Mouse (Mus musculus) brain, embryonic 18.5 days (tissue): ENCODE results near the gene Irx2.

Experiments used
- DNase-seq: peaks from one replicate; pipeline ENCODE4 v3.0.0-alpha.2; 2012; ENCODE audit warnings: low read depth, low spot score

Irx2 gene

GRCm38 (mm10) chr13:72636331-72636851 lies 7.8 kb downstream of the Irx2 start:
- DNase-seq: no peak

GRCm38 (mm10) chr13:72637536-72637935 lies 8.9 kb downstream of the Irx2 start:
- no peak for DNase-seq

DNA sequence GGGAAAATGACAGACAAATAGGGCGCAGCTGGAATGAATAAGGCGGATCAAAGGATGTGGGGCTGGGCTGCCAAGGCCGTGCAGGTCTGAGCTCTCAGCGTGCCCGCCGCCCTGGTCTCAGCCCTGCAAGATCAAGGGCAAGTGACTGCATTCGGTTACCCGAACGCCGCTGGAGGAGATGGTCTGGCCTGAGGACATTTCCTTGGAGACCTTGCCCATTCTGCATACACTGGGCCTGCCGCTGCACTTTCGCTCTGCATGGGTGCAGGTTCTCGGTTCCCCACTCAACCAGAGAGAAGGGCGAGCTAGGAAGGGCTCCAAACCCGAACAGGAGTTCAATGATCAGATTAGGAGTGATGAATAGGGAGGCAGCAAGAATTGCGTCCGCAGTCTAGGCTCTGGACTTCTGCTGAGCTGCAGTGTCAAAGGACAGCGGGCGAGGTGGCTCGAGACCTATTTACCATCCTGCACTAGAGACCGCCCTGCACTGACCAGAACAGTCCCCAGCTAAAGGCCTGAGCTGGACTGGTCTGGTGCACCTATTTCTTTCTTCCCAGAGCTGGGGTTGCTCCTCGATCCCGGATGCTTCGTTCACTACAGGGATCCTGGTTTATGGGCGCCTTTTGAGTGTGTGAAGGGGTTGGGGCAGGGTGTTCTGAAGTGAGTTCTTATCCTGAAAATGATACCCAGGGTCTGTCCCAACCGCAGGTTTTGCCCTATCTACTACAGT lies 9.9 kb downstream of the Irx2 start:
- DNase-seq: no peak

GRCm38 (mm10) chr13:72639441-72640130 lies 11.0 kb downstream of the Irx2 start:
- DNase-seq: no peak

DNA sequence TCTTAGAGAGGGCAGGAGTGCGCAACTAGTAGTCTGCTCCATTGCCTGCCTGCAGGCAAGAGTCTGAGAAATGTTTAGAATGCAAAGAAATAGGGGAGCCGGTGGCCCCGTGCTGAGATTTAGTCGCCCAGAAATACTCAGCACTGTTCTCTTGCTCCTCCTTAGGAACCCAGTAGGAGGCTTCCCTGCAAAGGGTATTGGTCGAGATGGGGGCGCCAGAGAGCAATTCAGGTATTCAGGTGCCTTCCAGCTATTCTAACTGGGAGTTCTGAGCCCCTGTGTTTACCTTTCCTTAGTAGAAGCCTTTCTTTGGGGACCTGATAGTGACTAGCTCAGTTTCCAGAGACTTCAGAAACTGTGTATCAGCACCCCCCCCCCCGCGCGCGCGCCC lies 11.5 kb downstream of the Irx2 start:
- no peak for DNase-seq

- no peak for DNase-seq
These were observed 27.8 kb downstream of the Irx2 start for GRCm38 (mm10) chr13:72656447-72656846.

GRCm38 (mm10) chr13:72675826-72676225 lies 47.2 kb downstream of the Irx2 start:
- no peak for DNase-seq
